Mouse (Mus musculus): ENCODE data around the gene Kcnk13.

DNA sequence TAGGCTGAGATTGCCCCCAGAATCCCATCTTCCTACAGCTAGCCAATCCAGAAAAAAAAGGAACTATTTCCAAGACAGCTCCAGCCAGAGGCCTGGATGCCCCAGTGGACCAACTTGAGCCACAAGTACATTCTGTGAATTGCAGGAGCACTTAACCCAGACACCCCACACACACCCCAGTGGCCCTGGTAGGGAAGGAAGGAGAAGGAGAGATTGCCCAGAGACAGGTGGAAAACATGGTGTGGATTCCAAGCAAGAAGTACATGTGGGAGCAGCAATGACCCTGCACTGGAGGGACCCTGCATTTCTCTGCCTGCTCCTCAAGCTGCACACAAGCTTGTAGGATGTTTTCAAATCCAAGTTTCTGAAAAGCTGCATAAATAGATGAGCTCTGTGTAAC, 5.0 kb upstream of the Kcnk13 start:
- TF ChIP-seq CTCF (IDR thresholded peaks at IDR 0.05; ENCODE audit: low read depth) (no peak), EP300 (IDR thresholded peaks at IDR 0.05; ENCODE audit: low read depth) (no peak)
